Mouse (Mus musculus) skeletal muscle tissue, postnatal 0 days (tissue): ENCODE data around the gene Bloc1s1. TPM values are rescaled to one million over a fixed set of nuclear protein-coding genes. Genes with fewer than 3 reads are reported as not detected.

Experiments
- polyA plus RNA-seq: library from polyadenylated mRNA; unstranded; fragments of >200 nt; fragmentation: Nextera tagmentation; extraction: Ambion mirVana; gene quantifications from 2 replicates; pipeline ENCODE4 v1.2.1, GENCODE M21; 2015

Bloc1s1 gene
- polyA plus RNA-seq, result 280 and 296 TPM in 2 replicates

GRCm38 (mm10) chr10:128923935-128924334 lies at the start of gene Bloc1s1:
TSS of gene Bloc1s1 (minus strand) at chr10:128924035.

GRCm38 (mm10) chr10:128960590-128961584 lies 37.1 kb upstream of the Bloc1s1 start, which contains the start of gene Mettl7b:
TSS of gene Mettl7b (minus strand) at chr10:128960988.

GRCm38 (mm10) chr10:128933574-128933973 lies 9.7 kb upstream of the Bloc1s1 start, which contains the start of gene Itga7:
TSS of gene Itga7 (plus strand) at chr10:128933818.

GRCm38 (mm10) chr10:128922822-128923012 lies 1.1 kb downstream of the Bloc1s1 start, which contains the start of gene Rdh5:
TSS of gene Rdh5 (minus strand) at chr10:128922888.

GRCm38 (mm10) chr10:128900698-128901097 lies 23.1 kb downstream of the Bloc1s1 start, which contains the start of gene Cd63:
TSS of gene Cd63 (plus strand) at chr10:128900989.

GRCm38 (mm10) chr10:128891296-128892094 lies 32.3 kb downstream of the Bloc1s1 start, which contains the start of gene Gdf11:
TSS of gene Gdf11 (minus strand) at chr10:128891718.

Other genes with a start within 250 kb of the Bloc1s1 start
- gene Suox, start 250.0 kb downstream of the Bloc1s1 start, polyA plus RNA-seq, result 12.8 and 16.8 TPM in 2 replicates
- gene Rab5b, start 227.8 kb downstream of the Bloc1s1 start, polyA plus RNA-seq, result 58.5 and 60.0 TPM in 2 replicates
- 1.7 and 1.9 TPM in 2 replicates for gene Pmel, start 219.8 kb downstream of the Bloc1s1 start, polyA plus RNA-seq
- 38.7 and 40.5 TPM in 2 replicates for gene Cdk2, start 219.0 kb downstream of the Bloc1s1 start, polyA plus RNA-seq
- 3.7 and 5.1 TPM in 2 replicates for gene Dgka, start 179.2 kb downstream of the Bloc1s1 start, polyA plus RNA-seq
- gene Pym1, start 176.1 kb downstream of the Bloc1s1 start, polyA plus RNA-seq, result 13.7 and 17.7 TPM in 2 replicates
- gene Mmp19, start 133.1 kb downstream of the Bloc1s1 start, polyA plus RNA-seq, result 0.99 and 2.1 TPM in 2 replicates
- 28.7 TPM in 2 replicates for gene Dnajc14, start 120.0 kb downstream of the Bloc1s1 start, polyA plus RNA-seq
- gene Tmem198b, start 119.7 kb downstream of the Bloc1s1 start, polyA plus RNA-seq, result 11.2 and 11.9 TPM in 2 replicates
- gene Sarnp, start 106.7 kb downstream of the Bloc1s1 start, polyA plus RNA-seq, result 85.9 and 110 TPM in 2 replicates
- 14.4 and 18.7 TPM in 2 replicates for gene Ormdl2, start 102.4 kb downstream of the Bloc1s1 start, polyA plus RNA-seq
- 1.7 and 2.1 TPM in 2 replicates for gene Gdf11, start 32.3 kb downstream of the Bloc1s1 start, polyA plus RNA-seq
- gene Cd63, start 23.0 kb downstream of the Bloc1s1 start, polyA plus RNA-seq, result 697 and 764 TPM in 2 replicates
- 15.9 and 16.8 TPM in 2 replicates for gene Rdh5, start 1.1 kb downstream of the Bloc1s1 start, polyA plus RNA-seq
- 80.0 and 81.3 TPM in 2 replicates for gene Itga7, start 9.8 kb upstream of the Bloc1s1 start, polyA plus RNA-seq
- gene Mettl7b, start 37.0 kb upstream of the Bloc1s1 start, polyA plus RNA-seq, result 0.12 and 1.8 TPM in 2 replicates
- not detected in 2 replicates for gene Olfr9, start 65.4 kb upstream of the Bloc1s1 start, polyA plus RNA-seq
- not detected in 2 replicates for gene Olfr763, start 86.8 kb upstream of the Bloc1s1 start, polyA plus RNA-seq
- not detected in 2 replicates for gene Olfr764-ps1, start 115.9 kb upstream of the Bloc1s1 start, polyA plus RNA-seq
- gene Olfr765, start 126.0 kb upstream of the Bloc1s1 start, polyA plus RNA-seq, result not detected in 2 replicates
- gene Olfr766-ps1, start 144.9 kb upstream of the Bloc1s1 start, polyA plus RNA-seq, result not detected in 2 replicates
- gene Olfr767, start 158.9 kb upstream of the Bloc1s1 start, polyA plus RNA-seq, result not detected in 2 replicates
- not detected in 2 replicates for gene Olfr768, start 175.3 kb upstream of the Bloc1s1 start, polyA plus RNA-seq
- not detected in 2 replicates for gene Olfr769, start 193.8 kb upstream of the Bloc1s1 start, polyA plus RNA-seq
- not detected in 2 replicates for gene Olfr770, start 215.0 kb upstream of the Bloc1s1 start, polyA plus RNA-seq
- gene Olfr771, start 240.7 kb upstream of the Bloc1s1 start, polyA plus RNA-seq, result not detected in 2 replicates